Mouse (Mus musculus): ENCODE results near the gene Ace3.

- TF ChIP-seq GATA1 (IDR thresholded peaks at IDR 0.05; ENCODE audit: low read length) (no peak), TAL1 (IDR thresholded peaks at IDR 0.05; ENCODE audit: low read length) (no peak)
Observed at GRCm38 (mm10) chr11:106054600-106054999, 60.1 kb downstream of the Ace3 start.

Data from erythroblast, embryonic 14.5 days (primary cell).